Mouse (Mus musculus) brain, embryonic 14.5 days (tissue): ENCODE measurements around the gene Aldh1a2.

Experiments used
- CTCF ChIP-seq: fragments of 200-500 bp; IDR thresholded peaks from 2 replicates; pipeline ENCODE4 v1.5.1; 2012; ENCODE audit warnings: inconsistent platforms, mild to moderate bottlenecking, moderate library complexity, borderline replicate concordance; ENCODE audit not compliant: insufficient read depth, insufficient read length; ENCODE audit errors: extremely low read depth
- POLR2A ChIP-seq: fragments of 200-500 bp; IDR thresholded peaks from 2 replicates; pipeline ENCODE4 v1.6.1; 2012; ENCODE audit warnings: mild to moderate bottlenecking, inconsistent platforms, borderline replicate concordance; ENCODE audit not compliant: poor library complexity, insufficient read depth, insufficient read length, severe bottlenecking; ENCODE audit errors: extremely low read depth

GRCm38 (mm10) chr9:71166019-71166705 is 49.4 kb upstream of the Aldh1a2 start:
- TF ChIP-seq CTCF (no peak), POLR2A (no peak)
